Mouse (Mus musculus): ENCODE results near the gene Zfp493.
"Not testable (repeated sequence)": the region's sequence is repeated elsewhere in the genome, so short reads cannot be mapped to it uniquely, and the experiment has no call there.

DNA sequence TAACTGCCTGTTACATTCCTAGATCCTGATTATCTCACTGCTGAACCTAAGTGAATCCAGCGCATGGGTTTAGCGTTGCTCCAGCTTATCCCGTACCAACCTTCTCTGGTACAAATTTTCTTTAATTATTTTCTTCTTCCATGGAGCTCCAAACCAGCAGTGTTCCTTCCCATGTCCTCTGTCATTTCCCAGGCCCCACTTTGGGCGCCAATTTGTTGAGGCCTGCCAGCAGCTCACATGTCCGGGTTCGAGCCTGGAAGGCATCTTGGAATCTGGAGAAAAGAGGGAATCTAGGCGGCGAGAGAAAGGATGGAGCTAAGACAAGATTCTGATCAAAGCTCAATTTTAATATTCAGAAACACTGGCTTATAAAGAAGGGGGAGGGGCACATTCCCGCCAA, 45.1 kb upstream of the Zfp493 start:
- not testable (repeated sequence) for TF ChIP-seq CTCF (IDR thresholded peaks at IDR 0.05; ENCODE audit: control insufficient read depth, insufficient read depth, low read length); POLR2A (IDR thresholded peaks at IDR 0.05; ENCODE audit: borderline replicate concordance, control insufficient read depth, low read depth, low read length)

Data from bone marrow, adult 2 months (tissue).